Mouse (Mus musculus) intestine, postnatal 0 days (tissue): Measurements from ENCODE around the gene Slco3a1. TPM values are rescaled to one million over a fixed set of nuclear protein-coding genes. Genes with fewer than 3 reads are reported as not detected.

Experiments used
- ATAC-seq: fragments of 200-750 bp; cut with Nextera tagmentation; 2 replicates; pipeline ENCODE4 v1.8.0; 2017; ENCODE audit warnings: mild to moderate bottlenecking, moderate TSS enrichment, moderate library complexity
- H3K27ac ChIP-seq: fragments of 300-500 bp; sonication (generic); 2 replicates; pipeline ENCODE4 v1.5.1; 2014; ENCODE audit warnings: mild to moderate bottlenecking, low read depth, low read length, moderate library complexity
- H3K27me3 ChIP-seq: fragments of 300-500 bp; sonication (generic); replicated peaks from 2 replicates; pipeline ENCODE4 v1.6.1; 2014; ENCODE audit warnings: low read length, mixed read lengths; ENCODE audit not compliant: control insufficient read depth, insufficient read depth
- H3K36me3 ChIP-seq: fragments of 300-500 bp; sonication (generic); 2 replicates; pipeline ENCODE4 v1.6.1; 2014; ENCODE audit warnings: mild to moderate bottlenecking, moderate library complexity; ENCODE audit not compliant: control insufficient read depth, insufficient read depth
- H3K4me1 ChIP-seq: fragments of 300-500 bp; sonication (generic); replicated peaks from 2 replicates; pipeline ENCODE4 v1.6.1; 2014; ENCODE audit warnings: antibody characterized with exemption, low read length, mixed read lengths; ENCODE audit not compliant: control insufficient read depth, insufficient read depth
- H3K4me2 ChIP-seq: fragments of 300-500 bp; sonication (generic); replicated peaks from 2 replicates; pipeline ENCODE4 v1.6.1; 2014; ENCODE audit warnings: low read depth, mild to moderate bottlenecking, moderate library complexity
- H3K4me3 ChIP-seq: fragments of 300-500 bp; sonication (generic); 2 replicates; pipeline ENCODE4 v1.5.1; 2014; ENCODE audit warnings: low read depth, low read length
- H3K9ac ChIP-seq: fragments of 300-500 bp; sonication (generic); 2 replicates; pipeline ENCODE4 v1.6.1; 2014; ENCODE audit warnings: mild to moderate bottlenecking, low read depth, low read length
- H3K9me3 ChIP-seq: fragments of 300-500 bp; sonication (generic); 2 replicates; pipeline ENCODE4 v1.6.1; 2016; ENCODE audit warnings: mixed run types; ENCODE audit not compliant: control insufficient read depth
- CTCF ChIP-seq: sonication (generic); IDR thresholded peaks from 2 replicates; pipeline ENCODE4 v1.5.1; 2016; ENCODE audit warnings: low read depth, mild to moderate bottlenecking, control low read depth, antibody characterized with exemption, moderate library complexity
- WGBS: fragments of 180-500 bp; shearing (Covaris S2); extraction: QIAGEN DNeasy Blood & Tissue Kit; methylation state at CpG from one replicate; pipeline ENCODE4 v1.1.7; 2014; 5-methylcytosine and 5-hydroxymethylcytosine counted together
- polyA plus RNA-seq: library from polyadenylated mRNA; unstranded; fragments of >200 nt; fragmentation: Nextera tagmentation; extraction: Ambion mirVana; gene quantifications from 2 replicates; pipeline ENCODE4 v1.2.1, GENCODE M21; 2015

Slco3a1 gene
- polyA plus RNA-seq, 1 experiment from 2014 or later: 8.1 TPM

DNA sequence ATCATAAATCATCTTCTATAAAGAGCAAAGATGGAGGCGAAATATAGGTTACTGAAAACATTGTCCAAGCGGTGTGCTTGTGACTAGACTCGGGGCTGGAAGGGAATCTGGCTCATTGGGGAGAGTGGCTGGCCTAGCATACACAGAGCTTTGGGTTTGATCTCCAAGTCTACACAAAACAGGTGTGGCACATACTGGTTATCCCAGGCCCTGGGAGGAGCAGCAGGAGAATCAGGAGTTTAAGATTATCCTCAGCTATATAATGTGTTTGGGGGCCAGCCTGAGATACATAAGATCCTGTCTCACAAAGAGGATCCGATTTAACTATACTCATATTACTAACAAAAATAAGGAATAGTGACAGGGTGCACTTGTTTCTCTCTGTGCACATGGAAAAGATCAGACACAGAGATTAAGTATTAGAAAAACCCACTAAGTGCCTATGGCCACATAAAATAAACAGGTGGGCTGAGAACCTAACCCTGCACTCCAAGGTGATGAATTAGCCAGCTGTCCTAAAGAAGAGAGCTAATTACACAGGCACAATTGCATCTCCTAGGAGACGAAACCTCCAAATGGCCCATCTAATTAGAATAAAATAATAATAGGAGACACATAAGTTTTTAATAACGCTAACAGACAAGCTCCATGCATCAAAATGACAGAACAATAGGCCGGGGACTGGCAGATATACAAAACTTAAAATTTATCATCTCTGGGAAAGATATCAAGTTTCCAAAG, 224.3 kb downstream of the Slco3a1 start:
- no peak overlapping the region for H3K4me2 ChIP-seq
- H3K27ac ChIP-seq: no peak overlapping the region
- no peaks in the 10 kb centered on the region for H3K36me3 ChIP-seq
- WGBS: 75% methylated on average over 7 of the region's 7 CpGs
- no peak overlapping the region for H3K4me3 ChIP-seq
- H3K9ac ChIP-seq: no peak overlapping the region
- H3K4me1 ChIP-seq: no peaks in the 10 kb centered on the region
- no peaks in the 10 kb centered on the region for H3K9me3 ChIP-seq
- no peaks in the 10 kb centered on the region for H3K27me3 ChIP-seq
- no peak for TF ChIP-seq CTCF
- no peak for ATAC-seq

DNA sequence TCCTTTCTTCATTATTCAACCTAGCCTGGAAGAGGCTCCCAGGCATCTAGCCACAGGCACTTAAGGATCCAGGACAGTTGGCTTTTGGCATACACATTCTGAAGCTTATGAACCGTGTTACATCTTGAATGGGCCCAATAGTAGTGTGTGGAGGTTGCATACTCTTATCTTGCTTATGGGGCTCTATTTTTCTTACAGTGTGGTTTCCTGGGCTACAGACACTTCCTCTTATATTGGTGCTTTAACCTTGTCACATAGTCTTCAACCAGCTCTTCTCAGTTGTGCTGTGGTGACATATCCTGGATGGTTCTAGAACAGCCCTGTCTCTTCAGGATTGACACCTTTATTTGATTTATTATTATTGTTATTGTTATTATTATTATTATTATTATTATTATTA, 225.6 kb downstream of the Slco3a1 start:
- ATAC-seq: no peak
- no peak overlapping the region for H3K9ac ChIP-seq
- H3K4me2 ChIP-seq: no peak overlapping the region
- H3K4me3 ChIP-seq: no peak overlapping the region
- H3K27me3 ChIP-seq: no peaks in the 10 kb centered on the region
- 74% methylated on average over 1 of the region's 1 CpGs for WGBS
- no peaks in the 10 kb centered on the region for H3K4me1 ChIP-seq
- H3K36me3 ChIP-seq: no peaks in the 10 kb centered on the region
- no peak for TF ChIP-seq CTCF
- H3K9me3 ChIP-seq: no peaks in the 10 kb centered on the region
- H3K27ac ChIP-seq: no peak overlapping the region

DNA sequence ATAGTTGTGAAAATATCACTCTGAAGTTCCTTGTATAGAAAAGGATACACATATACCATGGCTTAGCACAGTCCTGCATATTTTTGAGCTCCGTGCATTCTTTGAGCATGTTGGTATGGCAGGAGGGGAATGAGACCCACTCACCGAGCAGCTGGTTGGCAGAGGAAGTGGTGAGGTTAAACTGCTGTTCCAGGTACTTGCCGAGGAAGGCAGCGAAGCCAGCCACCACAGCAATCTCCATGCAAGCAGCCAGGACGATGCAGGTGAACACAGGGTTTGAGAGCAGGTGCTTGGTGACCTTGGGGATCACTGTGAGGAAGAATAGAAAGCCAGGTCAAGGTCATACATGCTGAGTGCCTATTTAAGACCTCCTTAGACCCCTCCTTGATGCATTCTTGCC, 226.9 kb downstream of the Slco3a1 start:
- Histone ChIP-seq H3K9me3 (no peaks in the 10 kb centered on the region), H3K36me3 (no peaks in the 10 kb centered on the region), H3K4me3 (no peak overlapping the region), H3K9ac (no peak overlapping the region), H3K4me1 (no peaks in the 10 kb centered on the region), H3K27ac (no peak overlapping the region), H3K4me2 (no peak overlapping the region), H3K27me3 (no peaks in the 10 kb centered on the region)
- TF ChIP-seq CTCF: no peak
- no peak for ATAC-seq
- 84% methylated on average over 5 of the region's 5 CpGs for WGBS

DNA sequence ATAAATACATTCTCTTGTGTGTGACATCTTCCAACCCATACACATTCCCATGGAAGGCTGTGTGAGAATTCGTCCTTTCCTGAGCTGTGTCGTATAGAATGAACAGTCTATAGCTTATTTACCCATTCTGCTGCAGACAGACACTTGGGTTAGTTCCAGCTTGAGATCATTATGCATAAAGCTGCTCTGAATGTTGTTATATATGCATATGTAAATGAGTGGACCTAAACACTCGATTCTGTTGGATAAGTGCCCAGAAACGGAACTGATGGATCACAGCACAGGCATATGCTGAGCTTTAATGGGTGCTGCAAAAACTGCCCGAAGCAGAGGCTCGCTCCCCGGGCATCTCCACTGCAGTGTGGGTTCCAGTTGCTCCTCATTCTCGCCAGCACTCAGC, 229.5 kb downstream of the Slco3a1 start:
- H3K36me3 ChIP-seq: no peaks in the 10 kb centered on the region
- no peak overlapping the region for H3K9ac ChIP-seq
- no peaks in the 10 kb centered on the region for H3K9me3 ChIP-seq
- H3K27me3 ChIP-seq: no peaks in the 10 kb centered on the region
- H3K4me3 ChIP-seq: no peak overlapping the region
- no peak overlapping the region for H3K27ac ChIP-seq
- no peak for ATAC-seq
- no peaks in the 10 kb centered on the region for H3K4me1 ChIP-seq
- WGBS: 62% methylated on average over 8 of the region's 8 CpGs
- no peak overlapping the region for H3K4me2 ChIP-seq
- TF ChIP-seq CTCF: no peak

DNA sequence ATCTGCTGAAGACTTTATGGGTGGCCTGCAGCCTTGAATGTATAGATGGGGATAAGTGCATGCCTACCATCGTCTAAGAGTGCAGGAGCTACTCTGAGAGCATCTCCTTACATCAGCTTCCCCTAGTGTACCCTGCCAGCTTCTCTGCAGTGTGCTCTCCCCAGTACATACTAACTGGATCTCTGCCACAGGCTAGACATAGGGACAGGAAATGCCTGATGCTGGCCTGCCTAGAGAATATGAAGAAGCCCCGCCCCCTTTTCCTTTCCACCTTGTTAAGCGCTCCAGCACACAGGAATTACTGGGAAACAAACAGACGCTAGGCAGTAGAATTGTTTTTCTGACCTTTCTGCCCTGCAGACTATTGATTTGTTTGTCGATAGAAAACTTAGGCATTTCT, 230.9 kb downstream of the Slco3a1 start:
- no peaks in the 10 kb centered on the region for H3K36me3 ChIP-seq
- no peaks in the 10 kb centered on the region for H3K4me1 ChIP-seq
- TF ChIP-seq CTCF: no peak
- no peak for ATAC-seq
- no peak overlapping the region for H3K4me2 ChIP-seq
- no peaks in the 10 kb centered on the region for H3K9me3 ChIP-seq
- no peaks in the 10 kb centered on the region for H3K27me3 ChIP-seq
- no peak overlapping the region for H3K9ac ChIP-seq
- H3K4me3 ChIP-seq: no peak overlapping the region
- 39% methylated on average over 5 of the region's 5 CpGs for WGBS
- H3K27ac ChIP-seq: no peak overlapping the region

DNA sequence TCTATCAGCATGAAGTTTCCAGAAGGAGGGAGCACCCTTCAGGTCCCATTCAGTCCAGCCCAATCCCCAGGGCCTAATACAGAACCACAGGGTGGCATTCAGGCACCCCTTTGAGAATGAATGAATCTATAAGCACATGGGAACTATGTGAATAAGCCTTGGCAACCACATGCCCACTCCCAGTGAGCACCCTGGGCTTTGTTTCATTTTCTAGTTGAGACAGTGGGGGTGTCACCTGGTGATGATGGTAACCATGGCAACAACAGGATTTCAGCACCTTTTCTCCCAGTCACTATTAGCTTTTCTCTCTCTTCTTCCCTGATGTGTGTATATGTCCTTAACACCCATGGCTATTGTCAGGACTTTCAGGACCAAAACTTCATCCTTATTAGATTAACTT, 231.4 kb downstream of the Slco3a1 start:
- no peaks in the 10 kb centered on the region for H3K36me3 ChIP-seq
- no peak overlapping the region for H3K4me2 ChIP-seq
- no peaks in the 10 kb centered on the region for H3K4me1 ChIP-seq
- H3K9ac ChIP-seq: no peak overlapping the region
- H3K4me3 ChIP-seq: no peak overlapping the region
- no peak for TF ChIP-seq CTCF
- H3K27me3 ChIP-seq: no peaks in the 10 kb centered on the region
- H3K27ac ChIP-seq: no peak overlapping the region
- ATAC-seq: no peak
- H3K9me3 ChIP-seq: no peaks in the 10 kb centered on the region

DNA sequence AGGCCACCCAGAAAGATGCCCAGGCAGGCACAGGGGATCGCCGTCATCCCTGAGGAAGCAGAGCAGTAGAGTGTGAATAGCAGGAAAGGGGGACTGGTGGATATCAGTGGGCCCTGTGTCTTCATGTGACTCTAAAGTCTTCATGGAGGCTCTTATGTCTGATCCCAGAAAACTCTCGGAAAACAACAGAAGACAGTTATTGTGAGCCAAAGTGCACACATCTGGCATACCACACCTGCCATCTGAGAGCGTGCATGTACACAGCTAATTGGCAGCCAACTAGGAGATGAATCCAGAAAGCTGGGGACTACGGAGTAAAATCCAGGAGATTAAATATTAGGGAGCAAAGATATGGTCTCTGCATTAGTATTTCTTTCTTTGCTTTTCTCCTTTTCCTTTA, 233.9 kb downstream of the Slco3a1 start:
- Histone ChIP-seq H3K4me1 (no peaks in the 10 kb centered on the region), H3K27me3 (no peaks in the 10 kb centered on the region), H3K27ac (no peak overlapping the region), H3K4me2 (no peak overlapping the region), H3K4me3 (no peak overlapping the region), H3K36me3 (no peaks in the 10 kb centered on the region), H3K9ac (no peak overlapping the region), H3K9me3 (no peaks in the 10 kb centered on the region)
- 88% methylated on average over 5 of the region's 5 CpGs for WGBS
- ATAC-seq: no peak
- TF ChIP-seq CTCF: no peak
